Comparison of ENCODE assay signal across 14 mouse cellular contexts in the genomic region with DNA sequence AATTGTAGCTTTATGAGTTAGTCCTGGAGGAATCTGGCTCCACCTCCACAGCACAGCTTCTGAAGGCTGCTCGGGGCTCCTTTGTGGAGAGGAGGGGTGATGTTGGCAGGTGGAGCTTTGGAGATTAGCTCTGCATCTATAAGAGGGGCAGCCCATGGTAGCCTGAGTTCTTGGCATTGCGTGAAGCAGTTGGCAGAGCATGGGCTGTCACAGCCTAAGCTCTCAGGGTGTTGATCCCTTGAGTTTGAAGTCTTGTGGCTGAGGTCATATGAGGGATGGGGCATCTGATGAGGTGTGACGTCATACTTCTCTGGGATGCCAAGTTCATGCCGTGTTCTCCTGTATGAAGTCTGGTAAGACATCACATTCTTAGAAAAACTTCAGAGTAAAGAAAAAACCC.
DNase-seq lines count a peak whose midpoint lies in the region; ATAC-seq lines count a peak whose summit lies in the region.
"Had no signal": no experiment of that assay in that cellular context is flagged by ENCODE, and none has a peak within 500 bp of the region (broad histone marks: within the 10 kb centered on the region; RNA-seq: fewer than 3 reads in every experiment).

No protein-coding gene starts in this region.

- H3K9me3 ChIP-seq in heart, embryonic 13.5 days = peaks cover 7% of the 10 kb centered on the region; the same call in 1 of the 2 replicates
- no peaks in the 10 kb centered on the region for H3K9me3 ChIP-seq in liver, embryonic 11.5 days (ENCODE audit: control insufficient read depth, low read length)
- 0 out of 2 replicates have a peak, but pooled peaks cover 14% of the 10 kb centered on the region for H3K9me3 ChIP-seq in kidney, embryonic 16.5 days (ENCODE audit: low read length)

- H3K36me3 ChIP-seq in heart, embryonic 13.5 days = no peaks in the 10 kb centered on the region
- no peaks in the 10 kb centered on the region for H3K36me3 ChIP-seq in liver, embryonic 11.5 days (ENCODE audit: control insufficient read depth, insufficient read depth, low read length)
- H3K36me3 ChIP-seq in kidney, embryonic 16.5 days (ENCODE audit: insufficient read depth, low read length) = no peaks in the 10 kb centered on the region

- H3K4me2 ChIP-seq in heart, embryonic 13.5 days = peak overlapping the region; percentile 62
- peak overlapping the region; percentile 56 for H3K4me2 ChIP-seq in liver, embryonic 11.5 days
- no peak overlapping the region for H3K4me2 ChIP-seq in kidney, embryonic 16.5 days (replicated peaks; ENCODE audit: low read depth, low read length)

- no peak overlapping the region for H3K9ac ChIP-seq in heart, embryonic 13.5 days
- no peak overlapping the region for H3K9ac ChIP-seq in liver, embryonic 11.5 days (ENCODE audit: low read depth, low read length)
- H3K9ac ChIP-seq in kidney, embryonic 16.5 days (replicated peaks; ENCODE audit: low read length) = no peak overlapping the region

- 36% methylated on average over 4 of the region's 4 CpGs for WGBS in heart, embryonic 13.5 days
- 46% methylated on average over 4 of the region's 4 CpGs for WGBS in liver, embryonic 11.5 days
- WGBS in kidney, embryonic 16.5 days = 67% methylated on average over 4 of the region's 4 CpGs

- ATAC-seq in heart, embryonic 13.5 days (ENCODE audit: extremely low read depth, insufficient number of reproducible peaks, low FRiP score, low TSS enrichment) = no peak
- ATAC-seq in liver, embryonic 11.5 days (replicated peaks; ENCODE audit: low FRiP score) = peak; percentile 83
- ATAC-seq in kidney, embryonic 16.5 days (ENCODE audit: low FRiP score, low TSS enrichment) = no peak
- ATAC-seq: intestine, embryonic 16.5 days had no signal

- peak overlapping the region; percentile 19; the same call in 1 of the 2 replicates for H3K4me3 ChIP-seq in heart, embryonic 13.5 days
- no peak overlapping the region for H3K4me3 ChIP-seq in liver, embryonic 11.5 days (ENCODE audit: low read depth, low read length)
- no peak overlapping the region for H3K4me3 ChIP-seq in kidney, embryonic 16.5 days (ENCODE audit: low read length)
- H3K4me3 ChIP-seq: myocyte had no signal

- no peaks in the 10 kb centered on the region for H3K27me3 ChIP-seq in heart, embryonic 13.5 days (replicated peaks)
- no peaks in the 10 kb centered on the region for H3K27me3 ChIP-seq in liver, embryonic 11.5 days (replicated peaks; ENCODE audit: control insufficient read depth, insufficient read depth, low read length)
- H3K27me3 ChIP-seq in kidney, embryonic 16.5 days (ENCODE audit: insufficient read depth, low read length) = no peaks in the 10 kb centered on the region

- intact Hi-C loops in heart, postnatal 36 days (cut with DNase I) = no loop called here

- H3K27ac ChIP-seq in heart, embryonic 13.5 days (replicated peaks) = no peak overlapping the region
- H3K27ac ChIP-seq in liver, embryonic 11.5 days (ENCODE audit: low read depth, low read length) = peak overlapping the region; percentile 92
- H3K27ac ChIP-seq in kidney, embryonic 16.5 days (ENCODE audit: low read length) = no peak overlapping the region

- no peak for DNase-seq in heart, postnatal 36 days
- DNase-seq in retina, postnatal 1 day = peak; percentile 34
- DNase-seq in retina, embryonic 14.5 days (ENCODE audit: low spot score) = no peak
- DNase-seq in liver, embryonic 11.5 days (ENCODE audit: low spot score) = no peak
- DNase-seq in gastrocnemius, postnatal 4 days (ENCODE audit: low spot score in 2 of 2) = no peak
- DNase-seq: adrenal gland, postnatal 25 days; cerebellum, adult 9-11 months; gastrocnemius, postnatal 36 days; lung, postnatal 4 days; thymus, postnatal 25 days had no signal

- peaks cover 15% of the 10 kb centered on the region for H3K4me1 ChIP-seq in heart, embryonic 13.5 days
- H3K4me1 ChIP-seq in liver, embryonic 11.5 days (replicated peaks; ENCODE audit: control insufficient read depth, insufficient read depth, low read length) = no peaks in the 10 kb centered on the region
- no peaks in the 10 kb centered on the region for H3K4me1 ChIP-seq in kidney, embryonic 16.5 days (ENCODE audit: insufficient read depth, low read length)
